Mouse (Mus musculus): ENCODE results near the gene Ripor1. TPM values are rescaled to one million over a fixed set of nuclear protein-coding genes. Genes with fewer than 3 reads are reported as not detected.
A peak's percentile ranks its signal among the peaks of the same experiment; 100 is the strongest.
"Not testable (repeated sequence)": the region's sequence is repeated elsewhere in the genome, so short reads cannot be mapped to it uniquely, and the experiment has no call there.

The Ripor1 gene
- polyA plus RNA-seq (2016; fragmentation: Nextera tagmentation; extraction: Ambion mirVana), result 19.5 and 21.7 TPM in 2 replicates

GRCm38 (mm10) chr8:105604804-105605381 is at the start of gene Ripor1:
Gene Ripor1, plus strand, starts transcription at chr8:105605255.
- peak within 1 kb of the TSS; percentile 92 for H3K27ac ChIP-seq (replicated peaks)
- peak within 1 kb of the TSS; percentile 82 for H3K4me3 ChIP-seq
- H3K4me2 ChIP-seq (replicated peaks), result peak within 1 kb of the TSS; percentile 87
- peak within 1 kb of the TSS; percentile 91 for H3K9ac ChIP-seq (replicated peaks)
- WGBS, result under 1% methylated on average over 40 of the region's 42 CpGs
- H3K9me3 ChIP-seq, result no peaks in the 10 kb centered on the region
- ATAC-seq (ENCODE audit: low FRiP score, low read depth), result peak; percentile 74
- peaks cover 28% of the 10 kb centered on the region for H3K4me1 ChIP-seq
- H3K36me3 ChIP-seq, result no peaks in the 10 kb centered on the region
- peaks cover 4% of the 10 kb centered on the region for H3K27me3 ChIP-seq

- Histone ChIP-seq H3K9ac (replicated peaks) (no peak overlapping the region), H3K4me3 (no peak overlapping the region), H3K27ac (replicated peaks) (no peak overlapping the region), H3K4me1 (peaks cover 20% of the 10 kb centered on the region), H3K27me3 (peaks cover 9% of the 10 kb centered on the region; the same call in 1 of the 2 replicates), H3K9me3 (no peaks in the 10 kb centered on the region), H3K36me3 (peaks cover 12% of the 10 kb centered on the region; the same call in 1 of the 2 replicates), H3K4me2 (replicated peaks) (no peak overlapping the region)
- no peak for ATAC-seq (ENCODE audit: low FRiP score, low read depth)
- 91% methylated on average over 3 of the region's 3 CpGs for WGBS
Observed at GRCm38 (mm10) chr8:105562863-105563262, 42.2 kb upstream of the Ripor1 start.

GRCm38 (mm10) chr8:105563871-105564270 is 41.2 kb upstream of the Ripor1 start:
- WGBS, result 95% methylated on average over 1 of the region's 1 CpGs
- no peak for ATAC-seq (ENCODE audit: low FRiP score, low read depth)
- H3K36me3 ChIP-seq, result peaks cover 5% of the 10 kb centered on the region; the same call in 1 of the 2 replicates
- no peak overlapping the region for H3K4me3 ChIP-seq
- H3K4me1 ChIP-seq, result peaks cover 20% of the 10 kb centered on the region
- no peak overlapping the region for H3K9ac ChIP-seq (replicated peaks)
- H3K4me2 ChIP-seq (replicated peaks), result no peak overlapping the region
- H3K27ac ChIP-seq (replicated peaks), result no peak overlapping the region
- no peaks in the 10 kb centered on the region for H3K9me3 ChIP-seq
- H3K27me3 ChIP-seq, result peaks cover 9% of the 10 kb centered on the region; the same call in 1 of the 2 replicates

GRCm38 (mm10) chr8:105564573-105565229 is 40.4 kb upstream of the Ripor1 start:
- 88% methylated on average over 9 of the region's 9 CpGs for WGBS
- H3K4me3 ChIP-seq, result peak overlapping the region; percentile 78
- H3K36me3 ChIP-seq; H3K9me3 ChIP-seq; H3K27me3 ChIP-seq; ATAC-seq (ENCODE audit: low FRiP score, low read depth): not testable (repeated sequence)
- H3K27ac ChIP-seq (replicated peaks), result 0 out of 2 replicates have a peak overlapping the region, but pooled peaks have one; percentile 77
- H3K4me1 ChIP-seq, result peaks cover 20% of the 10 kb centered on the region
- peak overlapping the region; percentile 85 for H3K4me2 ChIP-seq (replicated peaks)
- peak overlapping the region; percentile 80 for H3K9ac ChIP-seq (replicated peaks)

- H3K27me3 ChIP-seq, result peaks cover 9% of the 10 kb centered on the region; the same call in 1 of the 2 replicates
- H3K9me3 ChIP-seq, result no peaks in the 10 kb centered on the region
- peak overlapping the region; percentile 80 for H3K9ac ChIP-seq (replicated peaks)
- 1% methylated on average over 31 of the region's 31 CpGs for WGBS
- peaks cover 5% of the 10 kb centered on the region; the same call in 1 of the 2 replicates for H3K36me3 ChIP-seq
- peaks cover 20% of the 10 kb centered on the region for H3K4me1 ChIP-seq
- peak overlapping the region; percentile 85 for H3K4me2 ChIP-seq (replicated peaks)
- H3K4me3 ChIP-seq, result peak overlapping the region; percentile 78
- H3K27ac ChIP-seq (replicated peaks), result peak overlapping the region; percentile 77
- peak; percentile 80 for ATAC-seq (ENCODE audit: low FRiP score, low read depth)
Observed at GRCm38 (mm10) chr8:105565401-105565881, 39.6 kb upstream of the Ripor1 start.

GRCm38 (mm10) chr8:105565952-105566702 is 38.9 kb upstream of the Ripor1 start, which contains the start of gene Atp6v0d1:
Gene Atp6v0d1, minus strand, starts transcription at chr8:105566047.
- ATAC-seq (ENCODE audit: low FRiP score, low read depth), result peak; percentile 99
- 4% methylated on average over 53 of the region's 53 CpGs for WGBS
- no peaks in the 10 kb centered on the region for H3K9me3 ChIP-seq
- peak within 1 kb of the TSS; percentile 80 for H3K9ac ChIP-seq (replicated peaks)
- peak within 1 kb of the TSS; percentile 78 for H3K4me3 ChIP-seq
- peaks cover 5% of the 10 kb centered on the region; the same call in 1 of the 2 replicates for H3K36me3 ChIP-seq
- H3K4me1 ChIP-seq, result peaks cover 20% of the 10 kb centered on the region
- H3K27me3 ChIP-seq, result peaks cover 9% of the 10 kb centered on the region; the same call in 1 of the 2 replicates
- peak within 1 kb of the TSS; percentile 85 for H3K4me2 ChIP-seq (replicated peaks)
- peak within 1 kb of the TSS; percentile 77 for H3K27ac ChIP-seq (replicated peaks)

- Histone ChIP-seq H3K27me3 (peaks cover 9% of the 10 kb centered on the region; the same call in 1 of the 2 replicates), H3K9me3 (no peaks in the 10 kb centered on the region), H3K4me3 (peak overlapping the region; percentile 78), H3K9ac (replicated peaks) (peak overlapping the region; percentile 66), H3K36me3 (peaks cover 2% of the 10 kb centered on the region; the same call in 1 of the 2 replicates), H3K4me1 (peaks cover 20% of the 10 kb centered on the region), H3K4me2 (replicated peaks) (peak overlapping the region; percentile 85), H3K27ac (replicated peaks) (no peak overlapping the region)
- no peak for ATAC-seq (ENCODE audit: low FRiP score, low read depth)
- 29% methylated on average over 27 of the region's 27 CpGs for WGBS
Observed at GRCm38 (mm10) chr8:105566703-105567595, 38.1 kb upstream of the Ripor1 start.

GRCm38 (mm10) chr8:105571810-105572209 is 33.2 kb upstream of the Ripor1 start:
- Histone ChIP-seq H3K4me1 (peaks cover 5% of the 10 kb centered on the region; the same call in 1 of the 2 replicates), H3K27me3 (peaks cover 8% of the 10 kb centered on the region; the same call in 1 of the 2 replicates), H3K36me3 (no peaks in the 10 kb centered on the region), H3K4me3 (no peak overlapping the region), H3K9me3 (no peaks in the 10 kb centered on the region), H3K27ac (replicated peaks) (no peak overlapping the region), H3K9ac (replicated peaks) (no peak overlapping the region), H3K4me2 (replicated peaks) (no peak overlapping the region)
- 94% methylated on average over 9 of the region's 9 CpGs for WGBS
- ATAC-seq (ENCODE audit: low FRiP score, low read depth), result no peak

- no peak overlapping the region for H3K4me3 ChIP-seq
- H3K4me1 ChIP-seq, result no peaks in the 10 kb centered on the region
- no peaks in the 10 kb centered on the region for H3K9me3 ChIP-seq
- no peak for ATAC-seq (ENCODE audit: low FRiP score, low read depth)
- no peaks in the 10 kb centered on the region for H3K36me3 ChIP-seq
- H3K9ac ChIP-seq (replicated peaks), result no peak overlapping the region
- no peak overlapping the region for H3K27ac ChIP-seq (replicated peaks)
- no peak overlapping the region for H3K4me2 ChIP-seq (replicated peaks)
- H3K27me3 ChIP-seq, result no peaks in the 10 kb centered on the region
Observed at GRCm38 (mm10) chr8:105573427-105573826, 31.6 kb upstream of the Ripor1 start.

GRCm38 (mm10) chr8:105574741-105575140 is 30.3 kb upstream of the Ripor1 start:
- WGBS, result 42% methylated on average over 6 of the region's 6 CpGs
- no peaks in the 10 kb centered on the region for H3K9me3 ChIP-seq

GRCm38 (mm10) chr8:105575538-105575937 is 29.5 kb upstream of the Ripor1 start:
- WGBS, result 79% methylated on average over 3 of the region's 3 CpGs
- ATAC-seq (ENCODE audit: low FRiP score, low read depth), result no peak
- H3K27ac ChIP-seq (replicated peaks), result no peak overlapping the region
- no peaks in the 10 kb centered on the region for H3K27me3 ChIP-seq
- H3K4me3 ChIP-seq, result no peak overlapping the region
- no peaks in the 10 kb centered on the region for H3K36me3 ChIP-seq
- no peak overlapping the region for H3K4me2 ChIP-seq (replicated peaks)
- no peak overlapping the region for H3K9ac ChIP-seq (replicated peaks)
- H3K4me1 ChIP-seq, result no peaks in the 10 kb centered on the region
- H3K9me3 ChIP-seq, result no peaks in the 10 kb centered on the region

More at GRCm38 (mm10) chr8:105574741-105575140, 30.3 kb upstream of the Ripor1 start:
- H3K9ac ChIP-seq (replicated peaks), result no peak overlapping the region
- H3K4me2 ChIP-seq (replicated peaks), result no peak overlapping the region
- no peaks in the 10 kb centered on the region for H3K4me1 ChIP-seq
- no peaks in the 10 kb centered on the region for H3K36me3 ChIP-seq
- H3K27me3 ChIP-seq, result no peaks in the 10 kb centered on the region
- H3K27ac ChIP-seq (replicated peaks), result no peak overlapping the region
- ATAC-seq (ENCODE audit: low FRiP score, low read depth), result no peak
- H3K4me3 ChIP-seq, result no peak overlapping the region

Measured in midbrain, embryonic 12.5 days (tissue).